Mouse (Mus musculus) lung, postnatal 0 days (tissue): ENCODE results near the gene Donson.

ENCODE experiments used
- CTCF ChIP-seq: IDR thresholded peaks from 2 replicates; pipeline ENCODE4 v1.5.1; 2016; ENCODE audit warnings: antibody characterized with exemption, mild to moderate bottlenecking
- EP300 ChIP-seq: IDR thresholded peaks from 2 replicates; pipeline ENCODE4 v1.6.1; 2016; ENCODE audit warnings: antibody characterized with exemption, mild to moderate bottlenecking, control low read depth

DNA sequence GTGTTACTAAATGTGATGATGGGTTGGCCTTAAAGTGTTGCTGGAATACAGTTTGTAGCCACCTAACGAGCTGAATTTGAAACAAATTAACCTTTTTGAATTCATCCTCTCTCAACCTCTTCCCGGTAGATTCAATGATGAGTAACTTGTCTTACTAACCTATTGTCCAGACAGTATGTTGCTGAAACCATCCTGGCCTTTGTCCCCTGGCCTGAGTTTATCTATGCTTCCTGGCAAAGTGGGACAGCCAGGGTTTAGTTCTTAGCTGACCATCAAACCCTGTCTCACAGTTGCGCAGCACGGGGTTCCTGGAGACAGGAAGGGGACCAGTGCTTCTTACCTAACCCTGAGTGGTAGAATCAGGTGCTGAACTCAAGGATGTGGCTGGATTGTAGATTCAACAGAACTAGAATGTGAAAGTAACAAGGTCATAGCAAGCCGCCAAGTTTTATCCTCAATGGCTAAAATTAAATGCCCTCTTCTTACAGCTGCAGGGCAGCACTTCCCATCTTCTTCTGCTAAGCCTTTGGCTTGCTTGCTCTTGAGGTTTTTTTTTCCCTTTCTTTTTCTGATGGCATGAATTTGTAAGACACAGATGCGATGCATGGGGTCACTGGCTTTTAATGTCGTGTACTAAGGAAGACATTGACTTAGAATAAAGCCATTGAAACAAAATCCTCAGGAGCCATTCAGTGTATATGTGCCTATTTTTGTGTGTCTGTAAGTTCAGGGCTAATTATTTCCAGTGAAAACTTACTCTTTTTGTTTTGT lies 47.7 kb upstream of the Donson start:
- no peak for TF ChIP-seq CTCF
- TF ChIP-seq EP300: no peak
